Mouse (Mus musculus): ENCODE results near the gene Runx2. TPM values are rescaled to one million over a fixed set of nuclear protein-coding genes. Genes with fewer than 3 reads are reported as not detected.

Runx2 gene
- polyA plus RNA-seq, 1 experiment, result 1.7 TPM

- H3K27ac ChIP-seq (ENCODE audit: insufficient read depth, low read depth, low read length), result no peak overlapping the region
- H3K36me3 ChIP-seq (ENCODE audit: control insufficient read depth, insufficient read depth, low read length), result no peaks in the 10 kb centered on the region
- H3K4me3 ChIP-seq (ENCODE audit: insufficient read depth, low read depth, low read length), result no peak overlapping the region
- TF ChIP-seq CTCF (conservative IDR thresholded peaks at IDR 0.05; ENCODE audit: insufficient read depth, insufficient read length, low read depth, low read length), result no peak
- WGBS, result 93% methylated on average over 4 of the region's 4 CpGs
- no peak for DNase-seq
- no peaks in the 10 kb centered on the region for H3K27me3 ChIP-seq (replicated peaks; ENCODE audit: control insufficient read depth, insufficient read depth, low read length)
- H3K4me1 ChIP-seq (ENCODE audit: control insufficient read depth, insufficient read depth, low read length), result no peaks in the 10 kb centered on the region
These were observed 100.5 kb downstream of the Runx2 start for GRCm38 (mm10) chr17:44714116-44714515.

GRCm38 (mm10) chr17:44713404-44713803 is 101.2 kb downstream of the Runx2 start:
- DNase-seq, result no peak
- no peak overlapping the region for H3K4me3 ChIP-seq (ENCODE audit: insufficient read depth, low read depth, low read length)
- 92% methylated on average over 8 of the region's 8 CpGs for WGBS
- TF ChIP-seq POLR2A (IDR thresholded peaks at IDR 0.05; ENCODE audit: low read depth, low read length), result no peak
- no peak for TF ChIP-seq CTCF (conservative IDR thresholded peaks at IDR 0.05; ENCODE audit: insufficient read depth, insufficient read length, low read depth, low read length)
- no peaks in the 10 kb centered on the region for H3K27me3 ChIP-seq (replicated peaks; ENCODE audit: control insufficient read depth, insufficient read depth, low read length)
- H3K27ac ChIP-seq (ENCODE audit: insufficient read depth, low read depth, low read length), result no peak overlapping the region
- no peaks in the 10 kb centered on the region for H3K4me1 ChIP-seq (ENCODE audit: control insufficient read depth, insufficient read depth, low read length)
- no peaks in the 10 kb centered on the region for H3K36me3 ChIP-seq (ENCODE audit: control insufficient read depth, insufficient read depth, low read length)

DNA sequence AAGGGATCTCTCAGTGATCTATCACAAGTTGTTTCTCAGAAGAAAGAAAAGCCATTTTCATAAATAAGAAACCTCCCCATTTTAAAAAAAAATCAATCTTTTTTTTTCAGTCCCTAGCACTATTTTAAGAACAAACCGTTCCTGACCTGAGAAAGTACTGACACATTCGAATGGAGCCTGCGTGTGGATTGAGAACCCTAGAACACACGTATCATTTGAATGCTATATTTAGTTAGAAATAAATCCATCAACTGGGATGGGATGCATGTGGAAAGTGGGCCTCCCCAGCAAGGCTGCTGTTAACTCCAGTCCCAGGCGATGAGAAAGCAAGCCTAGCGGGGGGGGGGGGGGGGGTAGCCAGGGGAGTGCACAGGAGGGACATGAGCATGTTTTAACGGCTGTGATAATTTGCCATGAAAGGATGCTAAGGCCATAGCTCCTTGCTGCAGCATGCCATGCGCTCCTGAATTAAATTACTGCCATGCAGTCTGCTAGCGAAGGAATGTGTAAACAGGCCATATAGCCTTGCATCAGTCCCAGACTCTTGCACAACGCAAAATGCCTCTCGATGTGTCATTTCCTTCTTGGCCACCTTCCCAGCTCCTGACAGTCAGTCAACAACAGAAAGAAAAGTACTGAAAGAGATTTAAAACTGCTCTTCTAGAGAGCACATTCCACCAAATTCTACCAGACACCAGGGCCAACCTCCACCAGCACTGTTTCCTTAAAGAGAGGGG is 104.9 kb downstream of the Runx2 start:
- Histone ChIP-seq H3K4me3 (ENCODE audit: insufficient read depth, low read depth, low read length) (no peak overlapping the region), H3K27me3 (replicated peaks; ENCODE audit: control insufficient read depth, insufficient read depth, low read length) (no peaks in the 10 kb centered on the region), H3K27ac (ENCODE audit: insufficient read depth, low read depth, low read length) (no peak overlapping the region), H3K36me3 (ENCODE audit: control insufficient read depth, insufficient read depth, low read length) (no peaks in the 10 kb centered on the region), H3K4me1 (ENCODE audit: control insufficient read depth, insufficient read depth, low read length) (no peaks in the 10 kb centered on the region)
- DNase-seq, result peak; percentile 81
- 40% methylated on average over 11 of the region's 11 CpGs for WGBS
- TF ChIP-seq CTCF (conservative IDR thresholded peaks at IDR 0.05; ENCODE audit: insufficient read depth, insufficient read length, low read depth, low read length) (no peak), POLR2A (IDR thresholded peaks at IDR 0.05; ENCODE audit: low read depth, low read length) (no peak)

GRCm38 (mm10) chr17:44707956-44708355 is 106.6 kb downstream of the Runx2 start:
- Histone ChIP-seq H3K4me1 (ENCODE audit: control insufficient read depth, insufficient read depth, low read length) (no peaks in the 10 kb centered on the region), H3K27ac (ENCODE audit: insufficient read depth, low read depth, low read length) (no peak overlapping the region), H3K36me3 (ENCODE audit: control insufficient read depth, insufficient read depth, low read length) (no peaks in the 10 kb centered on the region), H3K4me3 (ENCODE audit: insufficient read depth, low read depth, low read length) (no peak overlapping the region), H3K27me3 (replicated peaks; ENCODE audit: control insufficient read depth, insufficient read depth, low read length) (no peaks in the 10 kb centered on the region)
- no peak for DNase-seq
- TF ChIP-seq CTCF (conservative IDR thresholded peaks at IDR 0.05; ENCODE audit: insufficient read depth, insufficient read length, low read depth, low read length) (no peak), POLR2A (IDR thresholded peaks at IDR 0.05; ENCODE audit: low read depth, low read length) (no peak)
- 96% methylated on average over 3 of the region's 3 CpGs for WGBS

- Histone ChIP-seq H3K4me3 (ENCODE audit: insufficient read depth, low read depth, low read length) (no peak overlapping the region), H3K27ac (ENCODE audit: insufficient read depth, low read depth, low read length) (no peak overlapping the region), H3K27me3 (replicated peaks; ENCODE audit: control insufficient read depth, insufficient read depth, low read length) (no peaks in the 10 kb centered on the region), H3K4me1 (ENCODE audit: control insufficient read depth, insufficient read depth, low read length) (no peaks in the 10 kb centered on the region), H3K36me3 (ENCODE audit: control insufficient read depth, insufficient read depth, low read length) (no peaks in the 10 kb centered on the region)
- no peak for TF ChIP-seq CTCF (conservative IDR thresholded peaks at IDR 0.05; ENCODE audit: insufficient read depth, insufficient read length, low read depth, low read length)
- no peak for TF ChIP-seq POLR2A (IDR thresholded peaks at IDR 0.05; ENCODE audit: low read depth, low read length)
- WGBS, result 63% methylated on average over 10 of the region's 10 CpGs
- DNase-seq, result peak; percentile 36
These were observed 108.1 kb downstream of the Runx2 start for GRCm38 (mm10) chr17:44706531-44706930.

- TF ChIP-seq CTCF (conservative IDR thresholded peaks at IDR 0.05; ENCODE audit: insufficient read depth, insufficient read length, low read depth, low read length) (no peak), POLR2A (IDR thresholded peaks at IDR 0.05; ENCODE audit: low read depth, low read length) (no peak)
- H3K27ac ChIP-seq (ENCODE audit: insufficient read depth, low read depth, low read length), result no peak overlapping the region
- H3K4me1 ChIP-seq (ENCODE audit: control insufficient read depth, insufficient read depth, low read length), result no peaks in the 10 kb centered on the region
- H3K4me3 ChIP-seq (ENCODE audit: insufficient read depth, low read depth, low read length), result no peak overlapping the region
- no peaks in the 10 kb centered on the region for H3K36me3 ChIP-seq (ENCODE audit: control insufficient read depth, insufficient read depth, low read length)
- no peaks in the 10 kb centered on the region for H3K27me3 ChIP-seq (replicated peaks; ENCODE audit: control insufficient read depth, insufficient read depth, low read length)
- 74% methylated on average over 14 of the region's 14 CpGs for WGBS
- DNase-seq, result no peak
These were observed 111.9 kb downstream of the Runx2 start for GRCm38 (mm10) chr17:44702506-44703298.

DNA sequence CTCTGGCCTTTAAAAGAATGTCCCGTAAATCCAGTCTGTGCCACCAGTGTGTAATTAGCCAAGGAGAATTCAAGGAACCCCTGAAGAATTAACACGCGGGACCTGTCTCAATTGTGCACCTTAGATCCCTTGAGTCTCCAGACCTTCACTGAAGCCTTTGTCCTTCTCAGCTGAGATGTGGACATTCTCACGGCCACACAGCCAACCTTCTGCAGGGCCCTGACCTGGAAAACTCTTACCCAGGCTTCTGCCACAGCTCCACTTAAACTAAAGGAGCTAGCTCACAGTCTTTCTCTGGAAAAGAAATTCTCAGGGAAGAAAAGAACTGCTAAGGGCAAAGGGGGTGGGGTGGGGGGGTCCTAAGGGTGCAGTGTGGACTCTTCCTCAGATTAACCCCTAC is 113.1 kb downstream of the Runx2 start:
- H3K4me3 ChIP-seq (ENCODE audit: insufficient read depth, low read depth, low read length), result no peak overlapping the region
- WGBS, result 96% methylated on average over 4 of the region's 4 CpGs
- TF ChIP-seq CTCF (conservative IDR thresholded peaks at IDR 0.05; ENCODE audit: insufficient read depth, insufficient read length, low read depth, low read length), result no peak
- no peak for TF ChIP-seq POLR2A (IDR thresholded peaks at IDR 0.05; ENCODE audit: low read depth, low read length)
- no peak overlapping the region for H3K27ac ChIP-seq (ENCODE audit: insufficient read depth, low read depth, low read length)
- no peaks in the 10 kb centered on the region for H3K27me3 ChIP-seq (replicated peaks; ENCODE audit: control insufficient read depth, insufficient read depth, low read length)
- no peak for DNase-seq
- H3K4me1 ChIP-seq (ENCODE audit: control insufficient read depth, insufficient read depth, low read length), result no peaks in the 10 kb centered on the region
- H3K36me3 ChIP-seq (ENCODE audit: control insufficient read depth, insufficient read depth, low read length), result no peaks in the 10 kb centered on the region
